Mouse (Mus musculus) kidney, postnatal 25 days (tissue): ENCODE measurements around the gene Gm10718.
A peak's percentile ranks its signal among the peaks of the same experiment; 100 is the strongest.
"Not testable (repeated sequence)": the region's sequence is repeated elsewhere in the genome, so short reads cannot be mapped to it uniquely, and the experiment has no call there.

Experiments
- DNase-seq, 2 experiments: peaks; one replicate each; pipeline ENCODE4 v3.0.0; 2021; ENCODE audit warnings: mixed read lengths in 2 of 2

Gene Gm10718

GRCm38 (mm10) chr9:3025653-3026052, 2.3 kb downstream of the Gm10718 start:
- DNase-seq, result peak; percentile 36 to 69

GRCm38 (mm10) chr9:3026136-3026535, 2.8 kb downstream of the Gm10718 start:
- not testable (repeated sequence) for DNase-seq

GRCm38 (mm10) chr9:3026741-3027140, 3.4 kb downstream of the Gm10718 start:
- peak in 1 of 2 experiments; percentile 25 for DNase-seq

GRCm38 (mm10) chr9:3027200-3027599, 3.9 kb downstream of the Gm10718 start:
- not testable (repeated sequence) for DNase-seq

GRCm38 (mm10) chr9:3029276-3030000, 6.1 kb downstream of the Gm10718 start:
- peak; percentile 5 to 47 for DNase-seq

GRCm38 (mm10) chr9:3030677-3031318, 7.5 kb downstream of the Gm10718 start:
- not testable (repeated sequence) for DNase-seq

- DNase-seq, result not testable (repeated sequence)
Measured at GRCm38 (mm10) chr9:3034299-3034698, 11.0 kb downstream of the Gm10718 start, which contains the start of gene Gm17535. Gm17535 (plus strand) TSS chr9:3034599.

- DNase-seq, result not testable (repeated sequence)
Measured at GRCm38 (mm10) chr9:3036577-3036976, 13.2 kb downstream of the Gm10718 start, which contains the start of gene Gm10715. Gm10715 (plus strand) TSS chr9:3036877.

GRCm38 (mm10) chr9:3038161-3038560, 14.8 kb downstream of the Gm10718 start:
- not testable (repeated sequence) for DNase-seq
